Mouse (Mus musculus): ENCODE results near the gene Ift74.

GRCm38 (mm10) chr4:94605591-94605990 lies 8.7 kb upstream of the Ift74 start:
- TF ChIP-seq CTCF (IDR thresholded peaks at IDR 0.05; ENCODE audit: extremely low read depth, insufficient read depth, low read length) (no peak), POLR2A (IDR thresholded peaks at IDR 0.05; ENCODE audit: extremely low read depth, insufficient read depth, low read length) (no peak)

All from cortical plate, adult 2 months (tissue).